Mouse (Mus musculus) lung, adult 2 months (tissue): ENCODE measurements around the gene Lhx5.

Source experiments
- CTCF ChIP-seq: fragments of 200-500 bp; IDR thresholded peaks from 2 replicates; pipeline ENCODE4 v1.5.1; 2011; ENCODE audit warnings: mild to moderate bottlenecking, low read length, control low read depth; ENCODE audit not compliant: insufficient read depth
- POLR2A ChIP-seq: fragments of 200-500 bp; IDR thresholded peaks from 2 replicates; pipeline ENCODE4 v1.6.1; 2011; ENCODE audit warnings: low read depth, mild to moderate bottlenecking, control low read depth, low read length, borderline replicate concordance; ENCODE audit errors: extremely low read depth

DNA sequence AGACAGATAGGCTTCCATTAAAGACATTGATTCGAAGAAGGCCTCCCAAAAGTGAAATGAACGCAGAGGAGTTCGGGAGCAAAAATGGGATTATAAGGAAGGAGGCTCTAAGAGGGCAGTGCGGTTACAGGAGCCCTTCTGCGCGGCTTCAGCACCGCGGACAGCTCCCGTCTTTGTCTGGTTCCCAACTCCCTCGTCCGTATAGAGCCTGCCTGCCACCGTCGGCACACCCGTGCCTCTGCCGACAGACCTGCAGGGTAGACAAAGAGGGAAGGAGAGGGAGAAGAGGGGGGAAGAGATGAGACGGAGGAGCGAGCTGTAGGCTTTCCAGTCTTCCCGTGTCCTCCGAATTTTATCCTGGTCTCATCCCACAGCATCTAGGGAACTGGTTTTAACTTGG lies 7.5 kb upstream of the Lhx5 start:
- TF ChIP-seq CTCF (no peak), POLR2A (no peak)
